Mouse (Mus musculus) heart, postnatal 0 days (tissue): Measurements from ENCODE around the gene Zyg11a.

ENCODE experiments used
- CTCF ChIP-seq: IDR thresholded peaks from 2 replicates; pipeline ENCODE4 v1.5.1; 2016; ENCODE audit warnings: antibody characterized with exemption, control low read depth, low read depth
- EP300 ChIP-seq: IDR thresholded peaks from 2 replicates; pipeline ENCODE4 v1.6.1; 2016; ENCODE audit warnings: antibody characterized with exemption, low read depth

DNA sequence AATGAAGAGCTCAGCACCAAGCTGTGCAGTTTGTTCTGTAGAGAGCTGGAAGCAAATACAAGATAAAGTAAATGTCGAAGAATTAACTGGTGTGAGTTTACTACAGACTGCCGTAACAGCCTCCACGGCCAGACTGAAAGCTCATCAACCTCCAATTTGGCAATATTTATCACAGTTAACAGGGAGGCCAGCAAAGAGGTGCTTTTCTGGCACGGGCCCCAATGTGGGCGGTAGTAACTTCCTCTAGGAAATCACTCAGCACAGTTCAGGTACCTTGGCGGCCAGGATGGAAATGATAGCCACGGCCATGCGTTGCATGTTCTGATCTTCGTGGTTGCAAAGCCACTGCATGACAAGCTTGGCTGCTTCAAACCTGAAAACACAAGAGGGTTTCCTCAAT, 32.7 kb upstream of the Zyg11a start:
- TF ChIP-seq CTCF = no peak
- TF ChIP-seq EP300 = no peak
